Mouse (Mus musculus) midbrain, embryonic 15.5 days (tissue): ENCODE data around the gene Psmd12. TPM values are rescaled to one million over a fixed set of nuclear protein-coding genes. Genes with fewer than 3 reads are reported as not detected.

Experiments
- ATAC-seq: fragments of 200-750 bp; cut with Nextera tagmentation; replicated peaks from 2 replicates; pipeline ENCODE4 v1.8.0; 2017; ENCODE audit warnings: moderate TSS enrichment
- H3K27ac ChIP-seq: fragments of 300-500 bp; sonication (generic); 2 replicates; pipeline ENCODE4 v1.5.1; 2015; ENCODE audit warnings: mild to moderate bottlenecking, inconsistent platforms
- H3K27me3 ChIP-seq: fragments of 300-500 bp; sonication (generic); replicated peaks from 2 replicates; pipeline ENCODE4 v1.6.1; 2015; ENCODE audit warnings: inconsistent platforms
- H3K36me3 ChIP-seq: fragments of 300-500 bp; sonication (generic); replicated peaks from 2 replicates; pipeline ENCODE4 v1.6.1; 2015; ENCODE audit warnings: inconsistent platforms
- H3K4me1 ChIP-seq: fragments of 300-500 bp; sonication (generic); 2 replicates; pipeline ENCODE4 v1.6.1; 2015; ENCODE audit warnings: inconsistent platforms
- H3K4me2 ChIP-seq: fragments of 300-500 bp; sonication (generic); 2 replicates; pipeline ENCODE4 v1.6.1; 2015; ENCODE audit warnings: inconsistent platforms, mild to moderate bottlenecking, moderate library complexity
- H3K4me3 ChIP-seq: fragments of 300-500 bp; sonication (generic); 2 replicates; pipeline ENCODE4 v1.5.1; 2015; ENCODE audit warnings: mild to moderate bottlenecking, inconsistent platforms
- H3K9ac ChIP-seq: fragments of 300-500 bp; sonication (generic); 2 replicates; pipeline ENCODE4 v1.6.1; 2015; ENCODE audit warnings: mild to moderate bottlenecking, inconsistent platforms
- H3K9me3 ChIP-seq: fragments of 300-500 bp; sonication (generic); 2 replicates; pipeline ENCODE4 v1.6.1; 2016; ENCODE audit warnings: inconsistent platforms
- WGBS: fragments of 180-500 bp; shearing (Covaris S2); methylation state at CpG from one replicate; pipeline ENCODE4 v1.1.7; 2015; ENCODE audit warnings: mixed read lengths; 5-methylcytosine and 5-hydroxymethylcytosine counted together
- polyA plus RNA-seq: library from polyadenylated mRNA; unstranded; fragments of >200 nt; fragmentation: Nextera tagmentation; extraction: Ambion mirVana; gene quantifications from 2 replicates; pipeline ENCODE4 v1.2.1, GENCODE M21; 2015

The Psmd12 gene
- polyA plus RNA-seq, 1 experiment from 2014 or later, result 148 TPM

DNA sequence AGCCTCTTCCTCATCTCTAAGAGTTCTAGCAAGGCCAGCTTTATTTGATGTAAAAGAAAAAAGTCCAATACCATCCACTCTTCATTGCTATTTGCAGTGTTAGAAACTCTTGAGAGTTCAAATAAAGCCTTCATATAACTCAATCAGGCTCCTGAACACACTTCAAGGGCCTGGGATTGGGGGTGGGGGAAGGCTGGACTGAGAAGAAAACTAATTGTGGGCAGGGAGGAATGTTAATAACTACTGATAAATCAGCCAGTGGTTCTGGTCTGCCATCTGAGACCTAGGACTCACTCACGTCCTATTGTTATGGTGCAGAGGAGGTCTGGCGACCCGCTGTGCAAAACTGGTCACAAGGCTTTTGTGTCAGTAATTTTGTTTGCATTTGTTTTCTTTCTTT lies 48.3 kb downstream of the Psmd12 start:
- no peak for ATAC-seq
- 33% methylated on average over 3 of the region's 3 CpGs for WGBS

DNA sequence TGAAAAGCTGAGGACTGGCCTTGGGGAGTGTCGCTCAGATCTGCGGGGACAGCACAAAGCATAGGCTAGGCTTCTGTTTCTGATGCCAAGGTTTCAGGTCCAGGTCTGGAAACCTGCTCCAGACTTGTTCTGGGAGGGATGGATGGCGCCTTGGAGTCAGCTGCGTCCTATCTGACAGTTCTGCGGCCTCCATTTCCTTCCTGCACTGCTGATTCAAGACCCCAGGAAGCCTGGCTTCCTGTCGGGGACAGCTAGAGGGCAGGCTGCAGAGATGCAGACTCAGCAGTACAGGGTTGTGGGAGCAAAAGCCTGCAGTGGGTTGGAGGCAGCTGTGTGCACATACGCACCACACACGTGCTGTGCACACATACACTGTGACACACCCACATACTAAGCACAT lies 50.0 kb downstream of the Psmd12 start:
- 47% methylated on average over 8 of the region's 8 CpGs for WGBS
- no peak overlapping the region for H3K27ac ChIP-seq
- no peak overlapping the region for H3K4me3 ChIP-seq
- no peak overlapping the region for H3K4me2 ChIP-seq
- no peaks in the 10 kb centered on the region for H3K36me3 ChIP-seq
- H3K27me3 ChIP-seq, result no peaks in the 10 kb centered on the region
- H3K4me1 ChIP-seq, result no peaks in the 10 kb centered on the region
- no peak for ATAC-seq
- H3K9me3 ChIP-seq, result no peaks in the 10 kb centered on the region
- H3K9ac ChIP-seq, result no peak overlapping the region

More for the DNA sequence above, 48.3 kb downstream of the Psmd12 start:
- H3K4me3 ChIP-seq, result no peak overlapping the region
- no peaks in the 10 kb centered on the region for H3K9me3 ChIP-seq
- no peak overlapping the region for H3K9ac ChIP-seq
- H3K27me3 ChIP-seq, result no peaks in the 10 kb centered on the region
- H3K4me1 ChIP-seq, result no peaks in the 10 kb centered on the region
- H3K36me3 ChIP-seq, result no peaks in the 10 kb centered on the region
- no peak overlapping the region for H3K4me2 ChIP-seq
- no peak overlapping the region for H3K27ac ChIP-seq

DNA sequence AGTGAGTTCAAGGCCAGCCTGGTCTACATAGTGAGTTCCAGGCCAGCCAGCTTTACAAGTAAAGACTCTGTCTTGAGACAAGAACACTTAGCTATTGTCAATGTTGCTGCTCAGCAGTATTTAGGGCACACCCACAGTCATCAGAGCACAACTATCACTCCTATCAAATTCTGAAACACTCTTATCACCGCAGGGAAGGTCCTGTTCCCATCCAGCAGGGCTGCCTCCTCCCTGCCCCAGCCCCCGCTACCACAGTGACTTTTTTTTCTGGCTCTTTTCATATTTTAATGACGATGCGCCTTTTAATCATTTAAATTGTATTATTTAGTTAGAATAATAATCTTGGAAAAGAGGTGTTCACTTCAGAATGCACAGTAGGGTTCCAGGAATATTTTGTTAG lies 52.2 kb downstream of the Psmd12 start:
- Histone ChIP-seq H3K9me3 (no peaks in the 10 kb centered on the region), H3K27ac (no peak overlapping the region), H3K4me3 (no peak overlapping the region), H3K4me1 (no peaks in the 10 kb centered on the region), H3K4me2 (no peak overlapping the region), H3K27me3 (no peaks in the 10 kb centered on the region), H3K36me3 (no peaks in the 10 kb centered on the region), H3K9ac (no peak overlapping the region)
- 78% methylated on average over 4 of the region's 4 CpGs for WGBS
- ATAC-seq, result no peak

DNA sequence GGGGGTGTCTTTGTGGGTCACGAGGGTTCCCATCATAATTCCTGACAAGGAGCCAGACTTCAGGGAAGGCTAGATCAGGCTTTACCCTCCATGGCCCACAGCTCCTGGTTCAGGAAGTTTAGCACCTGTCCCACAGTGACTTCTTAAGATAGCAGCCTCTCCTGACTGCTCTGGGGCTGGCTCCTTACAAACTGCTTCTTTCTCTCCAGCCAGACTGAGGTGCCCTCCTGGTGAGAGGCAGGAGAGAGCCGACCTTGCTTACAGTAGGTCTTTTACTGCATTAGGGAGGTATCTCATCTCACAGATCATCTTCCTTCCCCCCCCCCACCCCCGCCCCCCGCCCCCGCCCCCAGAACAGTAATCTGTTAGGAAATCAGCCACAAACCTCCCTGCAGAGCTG lies 53.0 kb downstream of the Psmd12 start:
- Histone ChIP-seq H3K4me3 (no peak overlapping the region), H3K27me3 (no peaks in the 10 kb centered on the region), H3K4me2 (no peak overlapping the region), H3K9ac (no peak overlapping the region), H3K9me3 (no peaks in the 10 kb centered on the region), H3K27ac (no peak overlapping the region), H3K4me1 (no peaks in the 10 kb centered on the region), H3K36me3 (no peaks in the 10 kb centered on the region)
- no peak for ATAC-seq
- 39% methylated on average over 5 of the region's 5 CpGs for WGBS

DNA sequence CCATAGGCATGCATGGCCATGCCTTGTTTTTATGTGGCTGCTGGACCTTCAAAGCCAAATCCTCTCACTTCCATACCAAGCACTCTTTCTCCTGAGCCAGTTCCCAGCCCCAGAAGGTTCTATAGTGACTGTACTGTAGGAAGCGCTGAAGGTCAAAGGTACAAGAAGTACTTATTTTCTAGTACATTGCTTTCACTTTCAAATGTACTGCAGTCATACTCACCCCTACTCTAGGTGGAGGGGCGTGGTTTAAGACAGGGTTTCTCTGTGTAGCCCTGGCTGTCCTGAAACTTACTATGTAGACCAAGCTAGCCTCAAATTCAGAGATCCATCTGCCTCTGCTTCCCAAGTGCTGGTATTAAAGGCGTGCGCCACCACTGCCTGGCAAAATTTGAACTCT lies 59.7 kb downstream of the Psmd12 start:
- Histone ChIP-seq H3K4me2 (no peak overlapping the region), H3K36me3 (no peaks in the 10 kb centered on the region), H3K9me3 (no peaks in the 10 kb centered on the region), H3K27ac (no peak overlapping the region), H3K27me3 (no peaks in the 10 kb centered on the region), H3K4me3 (no peak overlapping the region), H3K9ac (no peak overlapping the region), H3K4me1 (no peaks in the 10 kb centered on the region)
- ATAC-seq, result no peak
- 93% methylated on average over 4 of the region's 4 CpGs for WGBS

DNA sequence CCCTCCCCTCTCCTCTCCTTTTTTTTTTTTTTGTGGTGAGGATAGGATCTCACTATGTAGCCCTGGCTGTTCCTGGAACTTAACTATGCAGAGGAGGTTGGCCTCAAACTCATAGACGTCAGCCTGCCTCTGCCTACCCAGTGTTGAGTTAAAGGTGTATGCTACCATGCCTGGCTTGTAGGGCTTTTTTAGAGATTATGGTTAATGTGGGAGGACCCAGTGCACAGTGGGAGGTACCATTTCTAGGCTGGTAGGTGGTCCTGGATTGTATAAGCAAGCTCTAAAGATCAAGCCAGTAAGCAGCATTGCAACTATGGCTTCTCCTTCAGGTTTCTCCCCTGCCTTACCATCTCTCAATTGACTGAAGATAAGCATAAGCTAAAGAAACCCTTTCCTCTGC lies 61.1 kb downstream of the Psmd12 start:
- H3K27ac ChIP-seq, result no peak overlapping the region
- no peaks in the 10 kb centered on the region for H3K4me1 ChIP-seq
- no peak overlapping the region for H3K4me3 ChIP-seq
- no peak for ATAC-seq
- H3K4me2 ChIP-seq, result no peak overlapping the region
- H3K27me3 ChIP-seq, result no peaks in the 10 kb centered on the region
- 67% methylated on average over 1 of the region's 1 CpGs for WGBS
- H3K9ac ChIP-seq, result no peak overlapping the region
- H3K36me3 ChIP-seq, result no peaks in the 10 kb centered on the region
- H3K9me3 ChIP-seq, result no peaks in the 10 kb centered on the region

DNA sequence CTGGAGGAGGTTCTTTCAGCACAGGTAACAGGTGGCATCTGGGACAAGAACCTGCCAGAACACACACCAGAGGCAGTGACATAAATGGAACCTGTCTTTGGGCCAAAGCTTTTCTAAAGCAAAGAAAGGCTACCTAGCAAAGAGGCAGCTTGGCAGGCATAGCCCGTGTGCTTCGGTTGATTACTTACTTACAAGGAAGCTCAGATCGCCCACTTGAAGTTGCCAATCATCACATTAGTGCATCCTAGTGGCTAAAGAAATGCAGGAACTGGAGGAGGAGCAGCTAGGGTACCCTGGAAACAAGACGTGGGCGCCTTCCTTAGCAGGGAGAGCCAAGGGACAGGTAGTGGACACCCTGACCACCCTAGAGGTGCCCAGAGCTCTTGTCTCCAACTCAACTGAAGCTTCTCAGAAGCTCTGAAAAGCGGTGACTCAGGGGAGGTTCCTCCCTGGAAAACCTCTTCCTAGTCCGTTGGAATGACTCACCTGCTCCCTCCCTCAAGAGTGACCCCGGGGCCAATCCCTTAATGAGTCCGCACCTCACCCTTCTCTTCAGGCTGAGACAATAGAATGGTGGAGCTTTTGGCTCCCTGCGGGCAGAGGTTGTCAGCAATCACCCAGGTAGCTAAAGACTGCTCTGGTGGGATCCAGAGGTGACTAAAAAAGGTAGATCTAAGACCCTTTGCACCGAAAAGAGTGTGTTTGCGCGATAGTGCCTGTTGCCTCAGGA lies 66.6 kb downstream of the Psmd12 start:
- Histone ChIP-seq H3K27ac (no peak overlapping the region), H3K36me3 (0 out of 2 replicates have a peak, but pooled peaks cover 7% of the 10 kb centered on the region), H3K4me2 (peak overlapping the region; percentile 93), H3K4me1 (peaks cover 26% of the 10 kb centered on the region), H3K4me3 (peak overlapping the region; percentile 98), H3K27me3 (0 out of 2 replicates have a peak, but pooled peaks cover 5% of the 10 kb centered on the region), H3K9ac (no peak overlapping the region), H3K9me3 (no peaks in the 10 kb centered on the region)
- 22% methylated on average over 13 of the region's 13 CpGs for WGBS
- ATAC-seq, result no peak

DNA sequence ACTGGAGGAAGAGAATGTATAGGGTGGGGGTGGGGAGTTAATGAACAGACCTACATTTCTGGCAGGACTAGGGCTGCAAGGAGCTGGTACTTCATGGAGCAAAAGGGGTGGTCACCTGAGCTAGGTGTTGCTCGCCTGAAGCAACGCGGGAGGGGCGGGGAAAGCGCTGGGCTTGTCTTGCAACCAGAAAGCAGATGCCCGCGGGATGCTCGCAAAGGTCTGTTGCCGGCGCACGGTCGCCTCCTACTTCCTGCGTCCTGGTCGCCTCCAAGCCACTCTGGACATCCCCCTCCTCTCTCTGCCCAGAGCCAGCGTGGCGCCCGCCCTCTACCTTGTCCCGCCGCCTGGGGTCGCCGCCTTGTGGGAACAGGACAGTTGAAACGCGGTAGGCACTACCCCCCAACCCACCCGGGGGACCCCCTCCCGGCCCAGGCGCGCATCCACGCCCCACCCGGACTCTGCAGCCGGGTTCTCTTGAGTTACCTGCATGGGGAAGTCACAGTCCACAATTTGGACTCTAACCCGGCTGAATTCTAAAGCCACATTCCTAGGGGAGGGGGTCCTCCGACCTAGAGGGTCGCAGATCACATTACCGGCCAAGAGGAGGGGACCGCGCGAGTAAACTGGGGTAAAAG lies 67.5 kb downstream of the Psmd12 start:
- peak; percentile 75 for ATAC-seq
- WGBS, result under 1% methylated on average over 35 of the region's 37 CpGs
- Histone ChIP-seq H3K9me3 (no peaks in the 10 kb centered on the region), H3K4me2 (peak overlapping the region; percentile 93), H3K36me3 (0 out of 2 replicates have a peak, but pooled peaks cover 7% of the 10 kb centered on the region), H3K27me3 (0 out of 2 replicates have a peak, but pooled peaks cover 5% of the 10 kb centered on the region), H3K9ac (peak overlapping the region; percentile 92), H3K27ac (no peak overlapping the region), H3K4me3 (peak overlapping the region; percentile 98), H3K4me1 (peaks cover 26% of the 10 kb centered on the region)

DNA sequence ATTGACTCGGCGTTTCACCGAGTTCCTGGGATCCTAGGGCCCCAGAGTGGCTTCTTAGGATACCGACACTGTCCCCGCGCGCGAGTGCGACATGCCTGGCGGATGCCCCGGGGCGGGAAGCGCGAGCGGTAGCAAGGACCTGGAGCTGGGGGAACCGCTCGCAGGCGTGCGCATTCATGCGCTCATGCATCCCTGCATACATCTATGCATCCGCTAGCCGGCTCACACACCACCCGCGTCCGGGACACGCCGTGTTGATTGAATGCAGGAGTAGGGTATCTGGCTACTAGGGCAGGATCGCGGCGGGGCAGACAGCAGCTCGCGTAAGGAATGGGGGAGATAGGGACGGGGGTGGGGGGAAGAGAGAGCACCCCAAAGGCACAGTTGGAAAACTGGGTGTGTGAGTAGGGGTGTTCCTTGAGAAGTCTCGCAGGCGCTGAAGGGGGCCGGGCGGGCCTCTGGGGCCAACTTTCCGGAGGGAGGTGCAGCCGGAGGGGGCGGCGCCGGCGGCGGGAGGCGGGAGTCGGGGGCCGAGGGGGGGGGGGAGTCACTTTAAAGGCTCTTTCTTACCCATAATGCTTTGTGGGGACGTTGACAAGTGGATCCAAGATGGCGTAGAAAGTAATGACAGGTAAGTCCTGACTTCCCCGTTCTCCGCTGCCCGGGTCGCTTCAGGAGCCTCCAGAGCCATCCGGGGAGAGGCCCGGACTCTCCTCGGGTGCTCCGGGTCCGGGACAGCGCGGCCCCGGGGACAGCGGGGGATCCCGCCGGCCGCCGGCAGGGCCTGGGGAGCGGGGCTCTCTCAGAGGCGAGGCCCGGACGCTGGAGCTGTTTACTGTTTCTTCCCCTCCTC lies 68.3 kb downstream of the Psmd12 start, which contains the start of gene Helz:
Helz (plus strand) TSS at position 580 of the 853 bp plus-strand sequence.
- under 1% methylated on average over 70 of the region's 70 CpGs for WGBS
- peaks cover 26% of the 10 kb centered on the region for H3K4me1 ChIP-seq
- peak; percentile 81 for ATAC-seq
- 0 out of 2 replicates have a peak, but pooled peaks cover 7% of the 10 kb centered on the region for H3K36me3 ChIP-seq
- peak within 1 kb of the TSS; percentile 98 for H3K4me3 ChIP-seq
- peak within 1 kb of the TSS; percentile 93 for H3K4me2 ChIP-seq
- peak within 1 kb of the TSS; percentile 92 for H3K9ac ChIP-seq
- no peaks in the 10 kb centered on the region for H3K9me3 ChIP-seq
- peak within 1 kb of the TSS; percentile 78 for H3K27ac ChIP-seq
- H3K27me3 ChIP-seq, result 0 out of 2 replicates have a peak, but pooled peaks cover 5% of the 10 kb centered on the region

DNA sequence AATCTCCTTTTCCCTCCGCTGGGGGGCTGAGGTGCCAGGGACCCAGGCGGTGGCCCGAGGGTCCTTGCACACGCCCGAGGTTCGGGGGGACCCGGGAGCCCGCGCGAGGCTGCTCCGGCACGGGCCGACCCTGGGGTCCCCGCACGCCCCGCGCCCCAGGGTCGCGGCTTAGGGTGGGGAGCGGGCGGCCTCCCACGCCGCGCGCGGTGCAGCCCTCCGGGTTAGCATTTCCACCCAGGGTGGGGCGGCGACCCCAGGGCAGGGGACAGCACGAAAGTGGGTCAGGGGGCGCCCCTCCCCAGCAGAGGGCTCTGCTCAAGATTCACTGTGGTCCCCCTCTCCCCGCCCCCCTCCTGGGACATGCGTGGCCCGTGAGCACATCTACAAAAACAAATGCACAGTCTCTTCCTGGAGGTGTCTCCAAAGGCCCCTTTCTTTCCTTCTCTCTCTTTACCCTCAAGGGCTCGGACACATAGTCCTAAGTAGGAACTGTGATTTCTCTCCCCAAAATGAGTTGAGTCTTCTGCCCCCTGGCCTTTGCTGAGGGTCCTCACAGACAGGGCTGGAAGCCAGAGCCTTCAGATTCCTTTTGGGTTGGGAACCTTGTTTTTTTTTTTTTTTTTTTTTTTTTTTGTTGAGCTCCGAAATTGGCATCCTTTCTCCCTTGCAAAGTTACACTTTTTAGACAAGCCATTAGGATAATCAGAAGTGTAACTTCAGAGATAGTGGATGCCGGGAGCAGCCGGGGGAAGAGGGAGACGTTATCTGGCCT lies 69.1 kb downstream of the Psmd12 start:
- 8% methylated on average over 35 of the region's 39 CpGs for WGBS
- H3K36me3 ChIP-seq, result peaks cover 7% of the 10 kb centered on the region; the same call in 1 of the 2 replicates
- peak overlapping the region; percentile 93 for H3K4me2 ChIP-seq
- no peaks in the 10 kb centered on the region for H3K9me3 ChIP-seq
- ATAC-seq, result peak; percentile 67
- H3K4me1 ChIP-seq, result peaks cover 26% of the 10 kb centered on the region
- H3K9ac ChIP-seq, result peak overlapping the region; percentile 92
- peak overlapping the region; percentile 78 for H3K27ac ChIP-seq
- H3K27me3 ChIP-seq, result 0 out of 2 replicates have a peak, but pooled peaks cover 5% of the 10 kb centered on the region
- H3K4me3 ChIP-seq, result peak overlapping the region; percentile 98
